In the genomic region with DNA sequence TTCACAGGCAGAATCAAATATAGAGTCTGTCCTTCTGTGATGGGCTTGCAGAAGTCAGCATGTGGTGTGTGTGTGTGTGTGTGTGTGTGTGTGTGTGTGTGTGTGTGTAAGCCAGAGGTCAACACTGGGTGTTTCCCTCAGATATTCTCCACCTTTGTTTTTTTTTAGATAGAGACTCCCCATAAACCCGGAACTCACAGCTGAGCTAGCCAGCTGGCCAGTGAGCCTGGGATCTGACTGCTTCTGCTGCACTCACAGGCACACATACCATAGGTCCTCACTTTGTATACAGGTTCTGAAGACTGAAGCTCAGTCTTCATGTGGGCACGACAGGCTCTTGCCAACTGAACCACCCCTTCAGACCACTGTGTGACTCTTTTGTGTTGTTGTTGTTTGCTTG, we compare ENCODE assay signal across 18 mouse cellular contexts. TPM values are rescaled to one million over a fixed set of nuclear protein-coding genes. Genes with fewer than 3 reads are reported as not detected.
"Had no signal": no experiment of that assay in that cellular context is flagged by ENCODE, and none has a peak within 500 bp of the region (broad histone marks: within the 10 kb centered on the region; RNA-seq: fewer than 3 reads in every experiment).

No protein-coding gene starts in this region.

- H3K4me2 ChIP-seq: neural tube, embryonic 13.5 days; neural tube, embryonic 15.5 days; stomach, embryonic 15.5 days had no signal

- H3K36me3 ChIP-seq: neural tube, embryonic 13.5 days; neural tube, embryonic 15.5 days; stomach, embryonic 15.5 days had no signal

- DNase-seq: retina, postnatal 1 day; right cerebral cortex, adult 18-20 months; right cerebral cortex, postnatal 14 days; right cerebral cortex, postnatal 25 days; right cerebral cortex, postnatal 4 days; spleen, adult 18-20 months; thymus, adult 18-20 months; thymus, adult 2 months; thymus, postnatal 14 days; thymus, postnatal 25 days; thymus, postnatal 36 days; thymus, postnatal 4 days had no signal

- H3K9ac ChIP-seq: neural tube, embryonic 13.5 days; neural tube, embryonic 15.5 days; stomach, embryonic 15.5 days had no signal

- H3K9me3 ChIP-seq: neural tube, embryonic 13.5 days; neural tube, embryonic 15.5 days; stomach, embryonic 15.5 days had no signal

- H3K27ac ChIP-seq: neural tube, embryonic 13.5 days; neural tube, embryonic 15.5 days; stomach, embryonic 15.5 days had no signal

- H3K4me1 ChIP-seq: neural tube, embryonic 13.5 days; neural tube, embryonic 15.5 days; stomach, embryonic 15.5 days had no signal

- H3K4me3 ChIP-seq: neural tube, embryonic 13.5 days; neural tube, embryonic 15.5 days; stomach, embryonic 15.5 days had no signal

RNA-seq across cellular contexts. Expression of a gene that starts 7.3 kb away (rescaled TPM):
- polyA plus RNA-seq: neural tube, embryonic 14.5 days had no signal

RNA-seq across cellular contexts. Expression of a gene that starts 22.8 kb away (rescaled TPM):
- polyA plus RNA-seq: stomach, embryonic 14.5 days had no signal

RNA-seq across cellular contexts. Expression of a gene that starts 46.7 kb away (rescaled TPM):
- polyA plus RNA-seq: neural tube, embryonic 14.5 days; testis, adult 2 months had no signal

RNA-seq across cellular contexts. Expression of a gene that starts 50.7 kb away (rescaled TPM):
- polyA plus RNA-seq: neural tube, embryonic 13.5 days; neural tube, embryonic 14.5 days; neural tube, embryonic 15.5 days; stomach, embryonic 14.5 days had no signal
